Mouse (Mus musculus): Measurements from ENCODE around the gene Galnt7.

- TF ChIP-seq CTCF (IDR thresholded peaks at IDR 0.05; ENCODE audit: low read depth) (no peak), EP300 (IDR thresholded peaks at IDR 0.05; ENCODE audit: low read depth) (no peak)
These were observed 23.8 kb downstream of the Galnt7 start for GRCm38 (mm10) chr8:57628787-57629664.
